Mouse (Mus musculus) midbrain, embryonic 11.5 days (tissue): ENCODE measurements around the gene Sash1. TPM values are rescaled to one million over a fixed set of nuclear protein-coding genes. Genes with fewer than 3 reads are reported as not detected.

ENCODE experiments used
- ATAC-seq: fragments of 200-750 bp; cut with Nextera tagmentation; 2 replicates; pipeline ENCODE4 v1.8.0; 2017; ENCODE audit warnings: moderate TSS enrichment, moderate library complexity; ENCODE audit not compliant: low FRiP score
- DNase-seq: peaks from one replicate; pipeline ENCODE4 v3.0.0; 2015; ENCODE audit warnings: low spot score; ENCODE audit errors: missing footprints
- H3K27ac ChIP-seq: fragments of 300-500 bp; sonication (generic); 2 replicates; pipeline ENCODE4 v1.5.1; 2014; ENCODE audit warnings: low read depth, low read length
- H3K27me3 ChIP-seq: fragments of 300-500 bp; sonication (generic); 2 replicates; pipeline ENCODE4 v1.6.1; 2014; ENCODE audit warnings: mild to moderate bottlenecking, low read length, moderate library complexity, mixed read lengths; ENCODE audit not compliant: control insufficient read depth, insufficient read depth
- H3K36me3 ChIP-seq: fragments of 300-500 bp; sonication (generic); 2 replicates; pipeline ENCODE4 v1.6.1; 2014; ENCODE audit warnings: mild to moderate bottlenecking, low read length, moderate library complexity, mixed read lengths; ENCODE audit not compliant: control insufficient read depth, insufficient read depth
- H3K4me1 ChIP-seq: fragments of 300-500 bp; sonication (generic); 2 replicates; pipeline ENCODE4 v1.6.1; 2014; ENCODE audit warnings: low read length; ENCODE audit not compliant: control insufficient read depth, insufficient read depth
- H3K4me2 ChIP-seq: fragments of 300-500 bp; sonication (generic); 2 replicates; pipeline ENCODE4 v1.6.1; 2014; ENCODE audit warnings: mild to moderate bottlenecking, moderate library complexity
- H3K4me3 ChIP-seq: fragments of 300-500 bp; sonication (generic); 2 replicates; pipeline ENCODE4 v1.5.1; 2014; ENCODE audit warnings: low read depth, low read length
- H3K9ac ChIP-seq: fragments of 300-500 bp; sonication (generic); 2 replicates; pipeline ENCODE4 v1.6.1; 2014; ENCODE audit warnings: low read length
- H3K9me3 ChIP-seq: fragments of 300-500 bp; sonication (generic); 2 replicates; pipeline ENCODE4 v1.6.1; 2016; ENCODE audit warnings: low read length; ENCODE audit not compliant: control insufficient read depth
- WGBS: fragments of 180-500 bp; shearing (Covaris S2); extraction: QIAGEN DNeasy Blood & Tissue Kit; methylation state at CpG from one replicate; pipeline ENCODE4 v1.1.7; 2014; 5-methylcytosine and 5-hydroxymethylcytosine counted together
- polyA plus RNA-seq: library from polyadenylated mRNA; unstranded; fragments of >200 nt; fragmentation: Nextera tagmentation; extraction: Ambion mirVana; gene quantifications from 2 replicates; pipeline ENCODE4 v1.2.1, GENCODE M21; 2014

Sash1 gene
- polyA plus RNA-seq, 1 experiment from 2014 or later, result 2.9 TPM

- no peaks in the 10 kb centered on the region for H3K4me1 ChIP-seq
- no peaks in the 10 kb centered on the region for H3K9me3 ChIP-seq
- WGBS, result 43% methylated on average over 7 of the region's 7 CpGs
- H3K36me3 ChIP-seq, result no peaks in the 10 kb centered on the region
- no peak overlapping the region for H3K27ac ChIP-seq
- H3K9ac ChIP-seq, result no peak overlapping the region
- H3K27me3 ChIP-seq, result no peaks in the 10 kb centered on the region
- DNase-seq (peak; percentile 96), ATAC-seq (peak; percentile 59)
- H3K4me2 ChIP-seq, result no peak overlapping the region
- H3K4me3 ChIP-seq, result no peak overlapping the region
Observed at GRCm38 (mm10) chr10:8795336-8795735, 90.5 kb downstream of the Sash1 start.

GRCm38 (mm10) chr10:8792412-8792811 is 93.5 kb downstream of the Sash1 start:
- Histone ChIP-seq H3K4me3 (no peak overlapping the region), H3K4me2 (no peak overlapping the region), H3K27me3 (no peaks in the 10 kb centered on the region), H3K27ac (no peak overlapping the region), H3K4me1 (no peaks in the 10 kb centered on the region), H3K9me3 (no peaks in the 10 kb centered on the region), H3K36me3 (no peaks in the 10 kb centered on the region), H3K9ac (no peak overlapping the region)
- DNase-seq (peak; percentile 92), ATAC-seq (0 out of 2 replicates have a peak, but pooled peaks have one; percentile 19)
- 74% methylated on average over 5 of the region's 5 CpGs for WGBS

- no peaks in the 10 kb centered on the region for H3K9me3 ChIP-seq
- DNase-seq, result no peak
- no peak for ATAC-seq
- peaks cover 9% of the 10 kb centered on the region; the same call in 1 of the 2 replicates for H3K4me1 ChIP-seq
- no peak overlapping the region for H3K4me2 ChIP-seq
- no peak overlapping the region for H3K27ac ChIP-seq
- no peaks in the 10 kb centered on the region for H3K36me3 ChIP-seq
- no peak overlapping the region for H3K9ac ChIP-seq
- H3K27me3 ChIP-seq, result no peaks in the 10 kb centered on the region
- H3K4me3 ChIP-seq, result no peak overlapping the region
- WGBS, result 94% methylated on average over 6 of the region's 6 CpGs
Observed at GRCm38 (mm10) chr10:8789096-8789495, 96.8 kb downstream of the Sash1 start.

GRCm38 (mm10) chr10:8787221-8787620 is 98.6 kb downstream of the Sash1 start:
- Histone ChIP-seq H3K9ac (no peak overlapping the region), H3K9me3 (no peaks in the 10 kb centered on the region), H3K27ac (no peak overlapping the region), H3K27me3 (no peaks in the 10 kb centered on the region), H3K4me2 (no peak overlapping the region), H3K4me3 (no peak overlapping the region), H3K36me3 (no peaks in the 10 kb centered on the region), H3K4me1 (peaks cover 9% of the 10 kb centered on the region; the same call in 1 of the 2 replicates)
- no peak for ATAC-seq
- WGBS, result 82% methylated on average over 2 of the region's 2 CpGs
- DNase-seq, result no peak

GRCm38 (mm10) chr10:8785451-8786145 is 100.3 kb downstream of the Sash1 start:
- WGBS, result 35% methylated on average over 11 of the region's 11 CpGs
- Histone ChIP-seq H3K9me3 (no peaks in the 10 kb centered on the region), H3K9ac (no peak overlapping the region), H3K4me2 (no peak overlapping the region), H3K36me3 (peaks cover 2% of the 10 kb centered on the region; the same call in 1 of the 2 replicates), H3K4me3 (no peak overlapping the region), H3K27me3 (no peaks in the 10 kb centered on the region), H3K4me1 (peaks cover 9% of the 10 kb centered on the region; the same call in 1 of the 2 replicates), H3K27ac (no peak overlapping the region)
- ATAC-seq (no peak), DNase-seq (no peak)

GRCm38 (mm10) chr10:8781876-8782372 is 103.9 kb downstream of the Sash1 start:
- Histone ChIP-seq H3K9ac (no peak overlapping the region), H3K4me1 (peaks cover 9% of the 10 kb centered on the region; the same call in 1 of the 2 replicates), H3K27ac (no peak overlapping the region), H3K4me3 (no peak overlapping the region), H3K9me3 (no peaks in the 10 kb centered on the region), H3K27me3 (no peaks in the 10 kb centered on the region), H3K36me3 (peaks cover 3% of the 10 kb centered on the region; the same call in 1 of the 2 replicates), H3K4me2 (no peak overlapping the region)
- DNase-seq (no peak), ATAC-seq (no peak)
- WGBS, result 90% methylated on average over 10 of the region's 10 CpGs

GRCm38 (mm10) chr10:8779842-8780241 is 106.0 kb downstream of the Sash1 start:
- Histone ChIP-seq H3K4me2 (no peak overlapping the region), H3K36me3 (peaks cover 3% of the 10 kb centered on the region; the same call in 1 of the 2 replicates), H3K9me3 (no peaks in the 10 kb centered on the region), H3K9ac (no peak overlapping the region), H3K4me1 (no peaks in the 10 kb centered on the region), H3K27me3 (no peaks in the 10 kb centered on the region), H3K27ac (no peak overlapping the region), H3K4me3 (no peak overlapping the region)
- DNase-seq (no peak), ATAC-seq (no peak)
- WGBS, result 94% methylated on average over 4 of the region's 4 CpGs

- ATAC-seq, result no peak
- peaks cover 3% of the 10 kb centered on the region; the same call in 1 of the 2 replicates for H3K36me3 ChIP-seq
- WGBS, result 94% methylated on average over 7 of the region's 7 CpGs
Observed at GRCm38 (mm10) chr10:8778845-8779244, 107.0 kb downstream of the Sash1 start.

GRCm38 (mm10) chr10:8777552-8778253 is 108.2 kb downstream of the Sash1 start:
- no peak for DNase-seq
- H3K36me3 ChIP-seq, result peaks cover 3% of the 10 kb centered on the region; the same call in 1 of the 2 replicates

More at GRCm38 (mm10) chr10:8778845-8779244, 107.0 kb downstream of the Sash1 start:
- Histone ChIP-seq H3K4me1 (no peaks in the 10 kb centered on the region), H3K9me3 (no peaks in the 10 kb centered on the region), H3K4me2 (no peak overlapping the region), H3K9ac (no peak overlapping the region), H3K27me3 (no peaks in the 10 kb centered on the region), H3K27ac (no peak overlapping the region), H3K4me3 (no peak overlapping the region)
- DNase-seq, result no peak

More at GRCm38 (mm10) chr10:8777552-8778253, 108.2 kb downstream of the Sash1 start:
- Histone ChIP-seq H3K9me3 (no peaks in the 10 kb centered on the region), H3K27ac (no peak overlapping the region), H3K27me3 (no peaks in the 10 kb centered on the region), H3K4me1 (no peaks in the 10 kb centered on the region), H3K4me2 (no peak overlapping the region), H3K4me3 (no peak overlapping the region), H3K9ac (no peak overlapping the region)
- WGBS, result 94% methylated on average over 12 of the region's 12 CpGs
- no peak for ATAC-seq
